Mouse (Mus musculus): Measurements from ENCODE around the gene Rcor1. TPM values are rescaled to one million over a fixed set of nuclear protein-coding genes. Genes with fewer than 3 reads are reported as not detected.
A peak's percentile ranks its signal among the peaks of the same experiment; 100 is the strongest.

Gene Rcor1
- total RNA-seq, 1 experiment from 2014 or later = 46.4 TPM

GRCm38 (mm10) chr12:111021138-111021537 lies 18.0 kb upstream of the Rcor1 start:
- no peak for DNase-seq

- DNase-seq = no peak
These were observed 17.6 kb upstream of the Rcor1 start for GRCm38 (mm10) chr12:111021577-111021976.

- no peak for DNase-seq
These were observed 10.7 kb upstream of the Rcor1 start for GRCm38 (mm10) chr12:111028176-111029167.

- no peak for DNase-seq
These were observed 9.8 kb upstream of the Rcor1 start for GRCm38 (mm10) chr12:111029291-111029890.

- no peak for DNase-seq
These were observed 6.3 kb upstream of the Rcor1 start for GRCm38 (mm10) chr12:111032839-111033238.

GRCm38 (mm10) chr12:111035182-111035824 lies 3.8 kb upstream of the Rcor1 start:
- DNase-seq = peak; percentile 32

- no peak for DNase-seq
These were observed 2.9 kb upstream of the Rcor1 start for GRCm38 (mm10) chr12:111036198-111036775.

- DNase-seq = peak; percentile 78
These were observed 1.6 kb upstream of the Rcor1 start for GRCm38 (mm10) chr12:111037241-111038180.

GRCm38 (mm10) chr12:111038231-111038975 lies 748 bp upstream of the Rcor1 start:
- DNase-seq = peak; percentile 82

- peak; percentile 67 for DNase-seq
These were observed 800 bp downstream of the Rcor1 start for GRCm38 (mm10) chr12:111039771-111040530.

- DNase-seq = no peak
These were observed 1.3 kb downstream of the Rcor1 start for GRCm38 (mm10) chr12:111040531-111040860.

- peak; percentile 61 for DNase-seq
These were observed 2.0 kb downstream of the Rcor1 start for GRCm38 (mm10) chr12:111041196-111041595.

GRCm38 (mm10) chr12:111042365-111042764 lies 3.2 kb downstream of the Rcor1 start:
- no peak for DNase-seq

- DNase-seq = no peak
These were observed 5.7 kb downstream of the Rcor1 start for GRCm38 (mm10) chr12:111044880-111045279.

- DNase-seq = no peak
These were observed 7.7 kb downstream of the Rcor1 start for GRCm38 (mm10) chr12:111046866-111047265.

- DNase-seq = no peak
These were observed 9.1 kb downstream of the Rcor1 start for GRCm38 (mm10) chr12:111048201-111048600.

GRCm38 (mm10) chr12:111050256-111050655 lies 11.1 kb downstream of the Rcor1 start:
- no peak for DNase-seq

GRCm38 (mm10) chr12:111063361-111063760 lies 24.2 kb downstream of the Rcor1 start:
- no peak for DNase-seq

- DNase-seq = no peak
These were observed 25.1 kb downstream of the Rcor1 start for GRCm38 (mm10) chr12:111064220-111064619.

GRCm38 (mm10) chr12:111065330-111065729 lies 26.2 kb downstream of the Rcor1 start:
- DNase-seq = no peak

All from adrenal gland, postnatal 14 days (tissue).